Mouse (Mus musculus) brain, embryonic 14.5 days (tissue): Measurements from ENCODE around the gene Spef1.

Source experiments
- CTCF ChIP-seq: fragments of 200-500 bp; IDR thresholded peaks from 2 replicates; pipeline ENCODE4 v1.5.1; 2012; ENCODE audit warnings: inconsistent platforms, mild to moderate bottlenecking, moderate library complexity, borderline replicate concordance; ENCODE audit not compliant: insufficient read depth, insufficient read length; ENCODE audit errors: extremely low read depth
- POLR2A ChIP-seq: fragments of 200-500 bp; IDR thresholded peaks from 2 replicates; pipeline ENCODE4 v1.6.1; 2012; ENCODE audit warnings: mild to moderate bottlenecking, inconsistent platforms, borderline replicate concordance; ENCODE audit not compliant: poor library complexity, insufficient read depth, insufficient read length, severe bottlenecking; ENCODE audit errors: extremely low read depth

- TF ChIP-seq CTCF (peak; percentile 62), POLR2A (no peak)
Observed at GRCm38 (mm10) chr2:131142592-131142991, 44.5 kb downstream of the Spef1 start.
